Mouse (Mus musculus) brain, embryonic 14.5 days (tissue): ENCODE results near the gene Spta1.

ENCODE experiments used
- CTCF ChIP-seq: fragments of 200-500 bp; IDR thresholded peaks from 2 replicates; pipeline ENCODE4 v1.5.1; 2012; ENCODE audit warnings: inconsistent platforms, mild to moderate bottlenecking, moderate library complexity, borderline replicate concordance; ENCODE audit not compliant: insufficient read depth, insufficient read length; ENCODE audit errors: extremely low read depth
- POLR2A ChIP-seq: fragments of 200-500 bp; IDR thresholded peaks from 2 replicates; pipeline ENCODE4 v1.6.1; 2012; ENCODE audit warnings: mild to moderate bottlenecking, inconsistent platforms, borderline replicate concordance; ENCODE audit not compliant: poor library complexity, insufficient read depth, insufficient read length, severe bottlenecking; ENCODE audit errors: extremely low read depth

- TF ChIP-seq POLR2A (no peak), CTCF (no peak)
Measured at GRCm38 (mm10) chr1:174158512-174158911, 14.1 kb upstream of the Spta1 start.
